Mouse (Mus musculus): ENCODE measurements around the gene Marcksl1. TPM values are rescaled to one million over a fixed set of nuclear protein-coding genes. Genes with fewer than 3 reads are reported as not detected.
"Not testable (repeated sequence)": the region's sequence is repeated elsewhere in the genome, so short reads cannot be mapped to it uniquely, and the experiment has no call there.

Marcksl1 gene
- total and polyA plus RNA-seq, 3 experiments: 3.5 to 5.1 (median 5.1) TPM

GRCm38 (mm10) chr4:129525889-129526288 is 12.5 kb downstream of the Marcksl1 start:
- H3K79me2 ChIP-seq (replicated peaks; ENCODE audit: control insufficient read depth, insufficient read depth, low read length): no peaks in the 10 kb centered on the region
- TF ChIP-seq EP300 (IDR thresholded peaks at IDR 0.05; ENCODE audit: insufficient read depth, low read depth, low read length): no peak
- TF ChIP-seq POLR2A (IDR thresholded peaks at IDR 0.05; ENCODE audit: insufficient read depth, low read depth, low read length): no peak
- TF ChIP-seq CTCF (IDR thresholded peaks at IDR 0.05): no peak
- no peak overlapping the region for H3K4me3 ChIP-seq
- no peak overlapping the region for H3K9ac ChIP-seq (ENCODE audit: low read depth, low read length)
- peaks cover 1% of the 10 kb centered on the region; the same call in 1 of the 2 replicates for H3K4me1 ChIP-seq (ENCODE audit: control insufficient read depth, insufficient read depth, low read length)
- 58% methylated on average over 3 of the region's 3 CpGs for WGBS
- H3K27me3 ChIP-seq (ENCODE audit: control insufficient read depth, insufficient read depth, low read length): no peaks in the 10 kb centered on the region
- intact Hi-C loops (cut with DNase I): no loop called here
- H3K27ac ChIP-seq: no peak overlapping the region
- no peak for DNase-seq
- peaks cover 2% of the 10 kb centered on the region; the same call in 1 of the 2 replicates for H3K36me3 ChIP-seq (ENCODE audit: control insufficient read depth, insufficient read depth, low read length)

GRCm38 (mm10) chr4:129528901-129529300 is 15.5 kb downstream of the Marcksl1 start:
- H3K4me3 ChIP-seq; H3K79me2 ChIP-seq (replicated peaks; ENCODE audit: control insufficient read depth, insufficient read depth, low read length); DNase-seq; intact Hi-C loops (cut with DNase I); H3K36me3 ChIP-seq (ENCODE audit: control insufficient read depth, insufficient read depth, low read length); H3K9ac ChIP-seq (ENCODE audit: low read depth, low read length); H3K27me3 ChIP-seq (ENCODE audit: control insufficient read depth, insufficient read depth, low read length); H3K27ac ChIP-seq; H3K4me1 ChIP-seq (ENCODE audit: control insufficient read depth, insufficient read depth, low read length): not testable (repeated sequence)
- 90% methylated on average over 6 of the region's 6 CpGs for WGBS

GRCm38 (mm10) chr4:129540012-129540411 is 26.6 kb downstream of the Marcksl1 start:
- Histone ChIP-seq H3K4me1 (ENCODE audit: control insufficient read depth, insufficient read depth, low read length) (peaks cover 6% of the 10 kb centered on the region), H3K27ac (no peak overlapping the region), H3K79me2 (replicated peaks; ENCODE audit: control insufficient read depth, insufficient read depth, low read length) (0 out of 2 replicates have a peak, but pooled peaks cover 2% of the 10 kb centered on the region), H3K4me3 (no peak overlapping the region), H3K36me3 (ENCODE audit: control insufficient read depth, insufficient read depth, low read length) (no peaks in the 10 kb centered on the region), H3K27me3 (ENCODE audit: control insufficient read depth, insufficient read depth, low read length) (no peaks in the 10 kb centered on the region), H3K9ac (ENCODE audit: low read depth, low read length) (no peak overlapping the region)
- 66% methylated on average over 6 of the region's 6 CpGs for WGBS
- TF ChIP-seq CTCF (IDR thresholded peaks at IDR 0.05) (peak; percentile 42), POLR2A (IDR thresholded peaks at IDR 0.05; ENCODE audit: insufficient read depth, low read depth, low read length) (no peak), EP300 (IDR thresholded peaks at IDR 0.05; ENCODE audit: insufficient read depth, low read depth, low read length) (no peak)
- DNase-seq: peak; percentile 6 to 24
- intact Hi-C loops (cut with DNase I): no loop called here

GRCm38 (mm10) chr4:129541868-129542591 is 28.6 kb downstream of the Marcksl1 start:
- TF ChIP-seq EP300 (IDR thresholded peaks at IDR 0.05; ENCODE audit: insufficient read depth, low read depth, low read length) (no peak), POLR2A (IDR thresholded peaks at IDR 0.05; ENCODE audit: insufficient read depth, low read depth, low read length) (peak; percentile 34), CTCF (IDR thresholded peaks at IDR 0.05) (no peak)

GRCm38 (mm10) chr4:129542592-129543141 is 29.3 kb downstream of the Marcksl1 start, which contains the start of gene Hdac1:
Gene Hdac1, minus strand, starts transcription at chr4:129542713.
- Histone ChIP-seq H3K27me3 (ENCODE audit: control insufficient read depth, insufficient read depth, low read length) (no peaks in the 10 kb centered on the region), H3K4me3 (peak within 1 kb of the TSS; percentile 72), H3K4me1 (ENCODE audit: control insufficient read depth, insufficient read depth, low read length) (peaks cover 6% of the 10 kb centered on the region), H3K9ac (ENCODE audit: low read depth, low read length) (peak within 1 kb of the TSS; percentile 85), H3K36me3 (ENCODE audit: control insufficient read depth, insufficient read depth, low read length) (no peaks in the 10 kb centered on the region), H3K27ac (peak within 1 kb of the TSS; percentile 86), H3K79me2 (replicated peaks; ENCODE audit: control insufficient read depth, insufficient read depth, low read length) (no peaks in the 10 kb centered on the region)
- TF ChIP-seq CTCF (IDR thresholded peaks at IDR 0.05) (peak; percentile 48), POLR2A (IDR thresholded peaks at IDR 0.05; ENCODE audit: insufficient read depth, low read depth, low read length) (peak; percentile 58), EP300 (IDR thresholded peaks at IDR 0.05; ENCODE audit: insufficient read depth, low read depth, low read length) (peak; percentile 57; the same call in 1 of the 2 replicates)
- WGBS: 1% methylated on average over 46 of the region's 46 CpGs
- DNase-seq: peak; percentile 98 to 99
- intact Hi-C loops (cut with DNase I): loop anchor here (2.0 kb wide), 2 partner anchors 14 to 58 kb away; partner anchors contain the start of genes Eif3i and Tmem234

More at GRCm38 (mm10) chr4:129541868-129542591, 28.6 kb downstream of the Marcksl1 start:
- H3K36me3 ChIP-seq (ENCODE audit: control insufficient read depth, insufficient read depth, low read length): no peaks in the 10 kb centered on the region
- WGBS: 2% methylated on average over 30 of the region's 30 CpGs
- peak overlapping the region; percentile 86 for H3K27ac ChIP-seq
- H3K79me2 ChIP-seq (replicated peaks; ENCODE audit: control insufficient read depth, insufficient read depth, low read length): no peaks in the 10 kb centered on the region
- H3K4me1 ChIP-seq (ENCODE audit: control insufficient read depth, insufficient read depth, low read length): peaks cover 6% of the 10 kb centered on the region
- intact Hi-C loops (cut with DNase I): loop anchor here (2.0 kb wide), 2 partner anchors 15 to 59 kb away; partner anchors contain the start of genes Eif3i and Tmem234
- H3K9ac ChIP-seq (ENCODE audit: low read depth, low read length): peak overlapping the region; percentile 85
- DNase-seq: peak; percentile 15 to 41
- H3K27me3 ChIP-seq (ENCODE audit: control insufficient read depth, insufficient read depth, low read length): no peaks in the 10 kb centered on the region
- H3K4me3 ChIP-seq: peak overlapping the region; percentile 72

GRCm38 (mm10) chr4:129544106-129544505 is 30.7 kb downstream of the Marcksl1 start:
- 95% methylated on average over 4 of the region's 4 CpGs for WGBS
- H3K4me3 ChIP-seq: no peak overlapping the region
- intact Hi-C loops (cut with DNase I): no loop called here
- DNase-seq: no peak
- no peak overlapping the region for H3K27ac ChIP-seq
- H3K4me1 ChIP-seq (ENCODE audit: control insufficient read depth, insufficient read depth, low read length): peaks cover 6% of the 10 kb centered on the region
- no peak for TF ChIP-seq CTCF (IDR thresholded peaks at IDR 0.05)
- TF ChIP-seq POLR2A (IDR thresholded peaks at IDR 0.05; ENCODE audit: insufficient read depth, low read depth, low read length): no peak
- TF ChIP-seq EP300 (IDR thresholded peaks at IDR 0.05; ENCODE audit: insufficient read depth, low read depth, low read length): no peak
- no peaks in the 10 kb centered on the region for H3K36me3 ChIP-seq (ENCODE audit: control insufficient read depth, insufficient read depth, low read length)
- H3K27me3 ChIP-seq (ENCODE audit: control insufficient read depth, insufficient read depth, low read length): no peaks in the 10 kb centered on the region
- H3K9ac ChIP-seq (ENCODE audit: low read depth, low read length): no peak overlapping the region
- no peaks in the 10 kb centered on the region for H3K79me2 ChIP-seq (replicated peaks; ENCODE audit: control insufficient read depth, insufficient read depth, low read length)

GRCm38 (mm10) chr4:129547631-129548030 is 34.2 kb downstream of the Marcksl1 start:
- DNase-seq; H3K9ac ChIP-seq (ENCODE audit: low read depth, low read length); H3K4me1 ChIP-seq (ENCODE audit: control insufficient read depth, insufficient read depth, low read length); H3K27me3 ChIP-seq (ENCODE audit: control insufficient read depth, insufficient read depth, low read length); H3K27ac ChIP-seq; H3K79me2 ChIP-seq (replicated peaks; ENCODE audit: control insufficient read depth, insufficient read depth, low read length); H3K36me3 ChIP-seq (ENCODE audit: control insufficient read depth, insufficient read depth, low read length); H3K4me3 ChIP-seq: not testable (repeated sequence)
- WGBS: 83% methylated on average over 4 of the region's 4 CpGs
- intact Hi-C loops (cut with DNase I): loop anchor here (2.0 kb wide), 1 partner anchor 61 kb away; no protein-coding TSS in a partner anchor
